Mouse (Mus musculus) liver, embryonic 14.5 days (tissue): Measurements from ENCODE around the gene Cav2.

Experiments used
- CTCF ChIP-seq: IDR thresholded peaks from 2 replicates; pipeline ENCODE4 v1.5.1; 2016; ENCODE audit warnings: antibody characterized with exemption, low read depth, control low read depth
- EP300 ChIP-seq: IDR thresholded peaks from 2 replicates; pipeline ENCODE4 v1.6.1; 2016; ENCODE audit warnings: antibody characterized with exemption, low read depth

GRCm38 (mm10) chr6:17314241-17314640 is 33.3 kb downstream of the Cav2 start:
- no peak for TF ChIP-seq CTCF
- no peak for TF ChIP-seq EP300
